Mouse (Mus musculus) lung, postnatal 14 days (tissue): ENCODE results near the gene A630076J17Rik.
A peak's percentile ranks its signal among the peaks of the same experiment; 100 is the strongest.

Experiments used
- DNase-seq: peaks from one replicate; pipeline ENCODE4 v3.0.0; 2021

Gene A630076J17Rik

GRCm38 (mm10) chr3:107278479-107279269 lies 48.3 kb downstream of the A630076J17Rik start, which contains the start of gene Lamtor5:
Gene Lamtor5 (plus strand): TSS chr3:107278858.
- peak; percentile 88 for DNase-seq
